ENCODE assay signal across 8 mouse cellular contexts in genomic region chr9:41157872-41158567, GRCm38 (mm10). TPM values are rescaled to one million over a fixed set of nuclear protein-coding genes. Genes with fewer than 3 reads are reported as not detected.
DNase-seq lines count a peak whose midpoint lies in the region; ATAC-seq lines count a peak whose summit lies in the region.

No protein-coding gene starts in this region.

- H3K36me3 ChIP-seq in hindbrain, embryonic 14.5 days (replicated peaks; ENCODE audit: control insufficient read depth, insufficient read depth), result no peaks in the 10 kb centered on the region
- H3K36me3 ChIP-seq in midbrain, embryonic 14.5 days (ENCODE audit: control insufficient read depth, insufficient read depth, low read length), result no peaks in the 10 kb centered on the region

- H3K4me1 ChIP-seq in brown adipose tissue, adult 24 weeks (ENCODE audit: control insufficient read depth, insufficient read depth, insufficient read length, low read length), result peaks cover 3% of the 10 kb centered on the region; the same call in 1 of the 2 replicates
- H3K4me1 ChIP-seq in hindbrain, embryonic 14.5 days (replicated peaks; ENCODE audit: control insufficient read depth, insufficient read depth, low read length), result peaks cover 15% of the 10 kb centered on the region
- H3K4me1 ChIP-seq in midbrain, embryonic 14.5 days (ENCODE audit: control insufficient read depth, insufficient read depth, low read length), result peaks cover 16% of the 10 kb centered on the region; the same call in 1 of the 2 replicates

- H3K27me3 ChIP-seq in hindbrain, embryonic 14.5 days (ENCODE audit: control insufficient read depth, insufficient read depth, low read length), result peaks cover 12% of the 10 kb centered on the region
- H3K27me3 ChIP-seq in midbrain, embryonic 14.5 days (ENCODE audit: control insufficient read depth, insufficient read depth, low read length), result peaks cover 13% of the 10 kb centered on the region; the same call in 1 of the 2 replicates

- H3K4me2 ChIP-seq in hindbrain, embryonic 14.5 days (replicated peaks), result peak overlapping the region; percentile 71
- H3K4me2 ChIP-seq in midbrain, embryonic 14.5 days (ENCODE audit: low read length), result peak overlapping the region; percentile 78

- 0 out of 2 replicates have a peak overlapping the region, but pooled peaks have one; percentile 25 for H3K4me3 ChIP-seq in brown adipose tissue, adult 24 weeks (ENCODE audit: insufficient read depth, low read depth, low read length)
- H3K4me3 ChIP-seq in hindbrain, embryonic 14.5 days (replicated peaks; ENCODE audit: low read length), result peak overlapping the region; percentile 76
- peak overlapping the region; percentile 82 for H3K4me3 ChIP-seq in midbrain, embryonic 14.5 days (replicated peaks; ENCODE audit: low read depth, low read length)

- no peaks in the 10 kb centered on the region for H3K9me3 ChIP-seq in hindbrain, embryonic 14.5 days (ENCODE audit: control insufficient read depth, low read length)
- H3K9me3 ChIP-seq in midbrain, embryonic 14.5 days (ENCODE audit: control insufficient read depth, low read length), result no peaks in the 10 kb centered on the region

- DNase-seq in kidney, adult 8-10 months, result peak; percentile 18 to 60
- DNase-seq in kidney, postnatal 4 days, result no peak
- DNase-seq in hindbrain, embryonic 14.5 days (ENCODE audit: low spot score), result no peak
- no peak for DNase-seq in midbrain, embryonic 14.5 days
- no peak for DNase-seq in adipocyte (ENCODE audit: low spot score)
- DNase-seq in right cerebral cortex, postnatal 25 days, result no peak

- ATAC-seq in hindbrain, embryonic 14.5 days (ENCODE audit: low FRiP score), result no peak
- no peak for ATAC-seq in midbrain, embryonic 14.5 days (ENCODE audit: low FRiP score, low TSS enrichment)
- no peak for ATAC-seq in frontal cortex, adult (ENCODE audit: low TSS enrichment)

- H3K9ac ChIP-seq in hindbrain, embryonic 14.5 days, result peak overlapping the region; percentile 86
- peak overlapping the region; percentile 86 for H3K9ac ChIP-seq in midbrain, embryonic 14.5 days (replicated peaks; ENCODE audit: low read length)

- 24% methylated on average over 15 of the region's 15 CpGs for WGBS in hindbrain, embryonic 14.5 days
- 19% methylated on average over 15 of the region's 15 CpGs for WGBS in midbrain, embryonic 14.5 days

- H3K27ac ChIP-seq in brown adipose tissue, adult 24 weeks (replicated peaks; ENCODE audit: low read depth, low read length), result peak overlapping the region; percentile 35; the same call in 1 of the 2 replicates
- H3K27ac ChIP-seq in hindbrain, embryonic 14.5 days, result peak overlapping the region; percentile 90
- peak overlapping the region; percentile 87 for H3K27ac ChIP-seq in midbrain, embryonic 14.5 days (replicated peaks; ENCODE audit: low read depth, low read length)

RNA-seq across cellular contexts. Expression of gene Ubash3b, which starts 3.5 kb away (rescaled TPM):
- polyA plus RNA-seq in brown adipose tissue, adult 24 weeks (2012; ENCODE audit: insufficient read depth, insufficient read length, missing spikeins), result 0.87 and 1.0 TPM in 2 replicates
- 27.6 and 32.1 TPM in 2 replicates for polyA plus RNA-seq in hindbrain, embryonic 14.5 days (2014; fragmentation: Nextera tagmentation; extraction: Ambion mirVana)
- 18.9 and 21.3 TPM in 2 replicates for polyA plus RNA-seq in midbrain, embryonic 14.5 days (2014; fragmentation: Nextera tagmentation; extraction: Ambion mirVana)

Comparison
In these comparisons a context has a peak if more than half of its experiments do, and no peak if none do; other contexts are left out.
1. DNase-seq: peak in kidney, adult 8-10 months (2 of 2); none in kidney, postnatal 4 days (0 of 2), hindbrain, embryonic 14.5 days (single experiment), midbrain, embryonic 14.5 days (single experiment), adipocyte (single experiment) and right cerebral cortex, postnatal 25 days (single experiment).
2. H3K27ac ChIP-seq: peak in every context shown above with its lines; median percentile 90 in hindbrain, embryonic 14.5 days; 87 in midbrain, embryonic 14.5 days; 35 in brown adipose tissue, adult 24 weeks.
3. H3K4me3 ChIP-seq: peak in every context shown above with its lines; median percentile 82 in midbrain, embryonic 14.5 days; 76 in hindbrain, embryonic 14.5 days; 25 in brown adipose tissue, adult 24 weeks.